Mouse (Mus musculus): ENCODE data around the gene Palld.

Palld gene

GRCm38 (mm10) chr8:61774161-61774560 is 128.3 kb downstream of the Palld start:
- DNase-seq (ENCODE audit: low spot score in 2 of 2), result no peak

GRCm38 (mm10) chr8:61773595-61774088 is 128.8 kb downstream of the Palld start:
- no peak for DNase-seq (ENCODE audit: low spot score in 2 of 2)

- no peak for DNase-seq (ENCODE audit: low spot score in 2 of 2)
Observed at GRCm38 (mm10) chr8:61771328-61771727, 131.2 kb downstream of the Palld start.

- no peak for DNase-seq (ENCODE audit: low spot score in 2 of 2)
Observed at GRCm38 (mm10) chr8:61769340-61769879, 133.1 kb downstream of the Palld start.

GRCm38 (mm10) chr8:61760190-61760578 is 142.3 kb downstream of the Palld start:
- DNase-seq (ENCODE audit: low spot score in 2 of 2), result no peak

GRCm38 (mm10) chr8:61759327-61760189 is 142.9 kb downstream of the Palld start:
- peak; percentile 35 to 43 for DNase-seq (ENCODE audit: low spot score in 2 of 2)

DNA sequence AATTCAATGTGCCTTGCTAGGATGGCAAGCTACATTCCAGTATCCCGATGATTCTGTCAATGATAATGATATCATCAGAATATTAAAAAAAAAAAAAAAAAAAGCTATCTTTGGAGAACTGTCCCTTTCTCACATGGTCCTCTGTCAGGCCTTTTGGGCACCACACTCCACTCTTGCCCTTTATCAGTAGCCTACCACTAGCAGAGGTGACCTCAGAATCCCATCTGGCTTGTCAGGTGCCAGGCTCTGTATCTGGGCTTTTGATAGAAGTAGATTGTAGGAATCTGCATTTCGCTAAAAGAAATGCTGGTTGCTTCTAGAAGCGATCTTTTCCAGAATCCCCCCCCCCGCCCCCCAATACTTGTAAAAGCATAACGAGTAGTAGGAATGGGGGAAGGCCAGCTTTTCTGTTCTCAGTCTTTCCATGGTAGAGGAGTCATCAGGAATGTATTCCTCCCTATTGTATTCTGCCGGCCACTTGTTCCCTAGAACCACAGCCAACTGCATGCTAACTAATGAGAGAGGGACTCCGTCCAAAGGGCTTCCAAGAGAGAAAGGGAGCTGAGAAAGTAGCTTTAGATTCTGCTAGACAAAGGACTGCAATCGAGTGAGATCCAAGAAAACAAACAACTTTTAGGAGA is 143.7 kb downstream of the Palld start:
- peak; percentile 25 to 31 for DNase-seq (ENCODE audit: low spot score in 2 of 2)

DNA sequence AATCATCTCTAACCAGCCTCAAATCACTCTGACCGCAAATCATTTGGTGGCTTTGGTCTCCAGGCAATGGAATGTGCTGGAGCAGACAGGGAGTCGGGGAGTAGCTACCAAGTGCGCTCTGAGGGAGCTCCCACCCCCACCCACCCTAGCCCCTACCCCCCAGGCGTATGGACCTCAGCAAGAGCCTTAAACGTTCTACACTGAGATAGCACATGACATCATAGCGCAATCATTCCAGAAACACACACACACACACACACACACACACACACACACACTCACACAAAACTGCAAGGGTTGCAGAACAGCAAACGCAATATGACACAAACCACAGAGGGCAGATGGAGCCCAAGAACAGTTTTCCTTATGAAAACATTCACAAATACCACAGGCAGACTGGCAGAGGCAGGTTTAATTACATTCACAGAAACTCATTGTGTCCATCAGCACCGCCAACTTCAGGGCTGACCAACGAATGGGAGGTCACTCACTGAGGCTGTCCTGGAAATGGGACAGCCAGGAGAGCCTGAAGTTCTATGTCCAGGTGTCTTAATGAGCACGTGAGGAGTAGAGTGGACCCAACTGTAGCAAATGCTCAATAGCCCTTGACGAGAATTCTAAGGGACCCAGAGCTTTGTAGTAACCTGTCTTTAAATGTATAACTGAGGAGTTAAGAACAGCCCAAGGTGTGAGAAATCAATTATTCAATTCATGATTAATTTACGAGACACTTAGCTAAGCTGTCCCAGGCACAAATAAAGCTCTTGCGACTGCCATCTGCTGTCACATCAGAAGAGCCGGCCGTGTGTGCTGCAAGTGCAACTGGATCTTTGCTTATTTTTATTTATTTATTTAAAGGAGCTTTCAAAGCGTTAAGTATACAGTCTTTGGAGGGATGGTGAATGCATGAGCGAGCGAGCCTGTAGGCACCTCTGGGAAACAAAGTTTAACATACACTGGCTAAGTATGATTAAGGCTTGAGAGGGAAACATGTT is 145.2 kb downstream of the Palld start:
- DNase-seq (ENCODE audit: low spot score in 2 of 2), result peak; percentile 27 to 35

DNA sequence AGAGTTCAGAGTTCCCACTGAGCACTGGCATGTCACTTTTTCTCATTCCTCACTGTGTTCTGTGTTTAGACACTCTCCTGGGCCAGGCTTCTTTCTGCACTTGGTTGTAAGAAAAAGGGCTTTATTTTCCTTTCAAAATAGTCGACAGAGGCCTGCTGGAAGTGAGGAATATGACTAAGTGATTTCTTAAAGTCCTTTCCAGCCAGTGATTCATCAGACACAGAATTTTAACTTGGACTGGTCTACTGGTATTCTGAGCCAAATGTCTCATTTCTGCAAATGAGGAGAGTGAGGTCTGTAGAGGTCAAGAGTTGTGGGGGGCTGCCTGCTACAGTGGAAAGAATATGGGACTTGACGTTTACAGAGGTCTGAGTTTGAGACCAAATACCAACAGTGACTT is 147.3 kb downstream of the Palld start:
- no peak for DNase-seq (ENCODE audit: low spot score in 2 of 2)

GRCm38 (mm10) chr8:61747070-61747469 is 155.4 kb downstream of the Palld start:
- DNase-seq (ENCODE audit: low spot score in 2 of 2), result no peak

DNA sequence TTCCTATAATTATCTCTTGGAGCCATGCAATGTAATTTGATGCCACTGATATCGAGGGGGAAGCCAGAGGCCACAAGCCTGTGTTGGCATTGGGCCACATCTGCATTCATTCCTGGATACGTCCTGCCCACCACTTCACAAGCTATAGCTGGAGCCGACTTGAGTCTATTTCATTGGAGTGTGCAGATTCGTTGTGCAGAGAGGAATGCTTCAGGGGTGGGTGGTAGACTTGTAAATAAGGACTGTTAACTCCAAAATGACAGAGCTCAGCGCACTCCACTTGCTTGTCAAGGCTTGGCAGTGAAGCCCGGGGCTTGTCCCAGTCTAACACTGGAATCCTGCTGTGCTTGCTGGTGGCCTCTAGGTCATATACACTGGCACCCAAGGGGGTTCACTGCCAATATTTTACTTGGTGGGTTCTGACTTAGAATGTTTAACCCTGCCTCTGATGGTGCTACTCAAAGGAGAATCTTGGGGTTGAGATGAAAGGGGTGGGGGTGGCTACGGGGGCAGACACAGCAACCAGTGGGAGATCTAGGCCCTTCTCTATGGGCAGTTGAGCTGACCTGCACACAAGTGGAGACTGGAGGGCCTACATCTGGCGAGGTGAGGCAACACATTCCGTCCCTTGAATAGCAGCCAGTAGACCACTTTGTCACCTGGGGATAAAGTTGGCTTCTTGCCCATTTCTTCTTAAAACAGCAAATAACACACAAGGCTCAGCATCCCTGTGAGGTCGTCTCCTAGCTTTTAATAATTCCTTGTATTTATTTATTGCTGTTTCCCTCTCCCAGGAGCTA is 157.1 kb downstream of the Palld start:
- no peak for DNase-seq (ENCODE audit: low spot score in 2 of 2)

GRCm38 (mm10) chr8:61743764-61744562 is 158.5 kb downstream of the Palld start:
- DNase-seq (ENCODE audit: low spot score in 2 of 2), result no peak

- DNase-seq (ENCODE audit: low spot score in 2 of 2), result no peak
Observed at GRCm38 (mm10) chr8:61737465-61737864, 165.0 kb downstream of the Palld start.

DNA sequence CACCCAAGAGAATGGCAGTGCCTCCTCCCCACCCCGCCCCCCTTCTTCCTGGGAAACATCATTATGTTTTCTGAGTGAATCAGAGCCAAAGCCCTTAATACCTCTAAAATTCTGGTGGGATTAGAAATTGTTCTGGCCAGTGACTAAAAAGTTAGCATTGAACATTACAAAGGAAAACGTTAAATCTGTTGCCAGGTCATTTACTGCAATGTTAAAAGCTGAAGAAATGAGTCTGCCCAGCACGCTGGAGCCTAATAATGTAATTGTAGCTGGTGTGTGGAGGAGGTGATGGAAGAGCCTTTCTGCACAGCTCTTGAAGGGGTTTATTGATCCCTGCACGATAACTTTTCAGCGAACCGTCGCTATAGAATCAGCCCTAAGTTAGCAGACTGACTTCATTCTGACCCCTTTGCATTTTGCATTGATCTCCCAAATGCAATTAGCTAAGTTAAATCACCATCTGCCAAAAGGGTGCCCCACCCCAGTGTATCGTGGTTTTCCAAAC is 165.7 kb downstream of the Palld start:
- no peak for DNase-seq (ENCODE audit: low spot score in 2 of 2)

- no peak for DNase-seq (ENCODE audit: low spot score in 2 of 2)
Observed at GRCm38 (mm10) chr8:61736117-61736516, 166.4 kb downstream of the Palld start.

DNA sequence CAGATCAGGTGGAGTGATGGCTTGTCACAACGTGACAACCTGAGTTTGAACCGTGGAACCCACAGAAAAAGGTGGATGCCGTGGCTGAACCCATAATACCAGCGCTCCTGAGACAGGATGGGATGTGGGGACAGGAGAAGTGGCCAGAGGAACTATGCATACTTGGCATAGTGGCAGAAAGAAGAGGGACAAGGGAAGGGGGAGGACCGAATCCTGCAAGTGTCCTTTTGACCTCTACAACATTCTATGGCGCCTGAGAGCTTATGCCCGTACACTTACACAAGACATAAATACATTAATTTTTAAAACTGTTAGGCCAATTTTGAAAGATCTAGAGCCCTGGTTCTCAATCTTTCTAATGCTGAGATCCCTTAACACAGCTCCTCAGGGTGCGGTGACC is 168.3 kb downstream of the Palld start:
- DNase-seq (ENCODE audit: low spot score in 2 of 2), result no peak

GRCm38 (mm10) chr8:61732184-61732583 is 170.3 kb downstream of the Palld start:
- DNase-seq (ENCODE audit: low spot score in 2 of 2), result no peak

DNA sequence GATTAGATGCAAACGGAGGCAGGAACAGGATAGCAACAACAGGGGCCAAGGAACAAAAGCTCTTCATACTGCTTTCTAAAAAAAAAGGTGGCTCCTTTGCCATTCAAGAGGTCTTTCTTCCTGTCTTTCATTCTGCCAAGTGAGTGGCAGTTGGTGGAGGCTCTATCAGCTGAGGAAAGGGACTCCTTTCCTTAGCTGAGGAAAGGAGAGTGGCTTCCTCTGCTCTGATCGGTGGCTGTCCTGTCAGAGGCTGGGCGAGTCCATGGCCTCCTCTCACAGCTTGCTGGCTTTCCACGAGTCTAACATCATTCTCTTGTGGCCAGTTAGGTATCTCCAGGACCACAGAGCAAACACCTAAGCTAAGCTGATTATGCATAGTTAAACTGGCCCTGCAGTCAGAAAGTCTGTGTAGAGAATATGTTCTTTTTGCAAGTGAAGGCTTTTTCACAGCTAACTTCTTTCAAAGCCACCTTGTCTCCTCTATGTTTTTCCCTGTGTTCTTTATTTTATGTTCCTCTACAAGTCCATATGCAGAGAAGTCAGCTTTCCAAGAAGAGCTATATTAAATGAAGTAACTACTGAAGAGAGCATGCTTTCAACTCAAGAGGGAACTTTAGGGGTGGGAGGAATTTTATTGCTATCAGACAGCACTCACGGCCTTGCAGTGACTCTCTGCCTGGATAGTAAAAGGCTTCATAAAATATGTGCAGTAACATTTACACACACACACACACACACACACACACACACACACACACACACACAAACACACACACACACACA is 171.0 kb downstream of the Palld start:
- DNase-seq (ENCODE audit: low spot score in 2 of 2), result no peak

DNA sequence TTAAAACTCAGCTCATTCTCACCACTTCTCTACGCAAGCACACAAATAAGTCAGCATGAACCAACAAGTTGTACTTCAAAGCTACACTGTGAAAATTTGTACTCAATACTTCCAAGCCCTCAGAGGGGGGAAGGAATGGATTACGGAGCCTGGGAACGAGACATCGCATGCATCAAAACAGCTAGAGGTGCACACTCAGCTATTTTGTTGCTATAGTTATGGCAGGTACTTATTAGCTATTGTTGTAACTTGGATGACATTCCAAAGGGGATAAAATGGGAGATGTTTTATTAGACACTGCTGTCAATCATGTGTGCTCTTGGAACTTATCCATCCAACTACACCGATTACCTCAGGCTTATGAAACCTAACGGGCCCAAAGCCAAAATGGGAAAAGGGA is 171.8 kb downstream of the Palld start:
- DNase-seq (ENCODE audit: low spot score in 2 of 2), result no peak

All from right cerebral cortex, postnatal 10 days (tissue).